Mouse (Mus musculus): Measurements from ENCODE around the gene Wdr78. TPM values are rescaled to one million over a fixed set of nuclear protein-coding genes. Genes with fewer than 3 reads are reported as not detected.

Gene Wdr78
- 4.0 and 4.7 TPM in 2 replicates for polyA plus RNA-seq (2014; fragmentation: Nextera tagmentation; extraction: Ambion mirVana)

GRCm38 (mm10) chr4:103114184-103115111 is at the start of gene Wdr78, which contains the start of gene Mier1:
Wdr78 (minus strand) TSS chr4:103114555.
Mier1 (plus strand) TSS chr4:103114390.
- peak; percentile 99 for ATAC-seq (ENCODE audit: insufficient number of reproducible peaks, low FRiP score, low TSS enrichment, low read depth)

GRCm38 (mm10) chr4:103158781-103159180 is 44.4 kb upstream of the Wdr78 start:
- 90% methylated on average over 4 of the region's 4 CpGs for WGBS
- Histone ChIP-seq H3K36me3 (ENCODE audit: control insufficient read depth, insufficient read depth, low read length) (peaks cover 5% of the 10 kb centered on the region), H3K27me3 (ENCODE audit: control insufficient read depth, insufficient read depth, low read length) (no peaks in the 10 kb centered on the region), H3K4me2 (ENCODE audit: low read depth, severe bottlenecking) (no peak overlapping the region), H3K9me3 (ENCODE audit: control insufficient read depth, low read length) (no peaks in the 10 kb centered on the region), H3K27ac (replicated peaks; ENCODE audit: low read depth, low read length) (no peak overlapping the region), H3K9ac (ENCODE audit: low read length) (no peak overlapping the region), H3K4me3 (ENCODE audit: low read depth, low read length) (no peak overlapping the region), H3K4me1 (ENCODE audit: control insufficient read depth, insufficient read depth, low read length) (no peaks in the 10 kb centered on the region)
- ATAC-seq (ENCODE audit: insufficient number of reproducible peaks, low FRiP score, low TSS enrichment, low read depth), result no peak
- no peak for DNase-seq (ENCODE audit: low spot score)

More at GRCm38 (mm10) chr4:103114184-103115111, at the start of gene Wdr78, which contains the start of gene Mier1:
- DNase-seq (ENCODE audit: low spot score), result peak; percentile 98
- peak within 1 kb of the TSS; percentile 58 for H3K4me2 ChIP-seq (ENCODE audit: low read depth, severe bottlenecking)
- H3K27ac ChIP-seq (replicated peaks; ENCODE audit: low read depth, low read length), result peak within 1 kb of the TSS; percentile 99
- H3K36me3 ChIP-seq (ENCODE audit: control insufficient read depth, insufficient read depth, low read length), result no peaks in the 10 kb centered on the region; the same call in 1 of the 2 replicates
- H3K4me1 ChIP-seq (ENCODE audit: control insufficient read depth, insufficient read depth, low read length), result peaks cover 9% of the 10 kb centered on the region; the same call in 1 of the 2 replicates
- WGBS, result under 1% methylated on average over 58 of the region's 90 CpGs
- H3K27me3 ChIP-seq (ENCODE audit: control insufficient read depth, insufficient read depth, low read length), result no peaks in the 10 kb centered on the region
- no peaks in the 10 kb centered on the region for H3K9me3 ChIP-seq (ENCODE audit: control insufficient read depth, low read length)
- H3K9ac ChIP-seq (ENCODE audit: low read length), result peak within 1 kb of the TSS; percentile 96
- H3K4me3 ChIP-seq (ENCODE audit: low read depth, low read length), result peak within 1 kb of the TSS; percentile 81

DNA sequence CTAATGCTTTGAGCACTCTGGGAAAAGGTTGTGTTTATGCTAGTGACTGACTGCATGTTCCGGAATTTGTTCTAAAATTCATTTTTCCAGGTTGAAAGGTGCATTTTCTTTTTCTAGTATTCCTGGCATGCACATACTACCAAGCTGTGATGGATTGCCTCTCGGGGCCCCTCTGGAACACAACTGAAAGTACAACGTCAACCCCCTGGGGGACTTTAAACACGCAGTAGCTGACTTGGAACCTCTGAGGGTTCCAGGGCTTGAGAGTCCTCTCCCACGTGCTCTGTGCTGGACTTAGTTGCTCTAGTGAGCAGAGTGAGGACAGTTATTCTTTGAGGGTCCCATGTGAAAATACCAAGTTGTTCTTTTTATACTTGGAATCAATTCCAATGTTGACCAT is 37.6 kb upstream of the Wdr78 start:
- Histone ChIP-seq H3K27ac (replicated peaks; ENCODE audit: low read depth, low read length) (no peak overlapping the region), H3K4me3 (ENCODE audit: low read depth, low read length) (no peak overlapping the region), H3K4me2 (ENCODE audit: low read depth, severe bottlenecking) (no peak overlapping the region), H3K9ac (ENCODE audit: low read length) (no peak overlapping the region), H3K9me3 (ENCODE audit: control insufficient read depth, low read length) (no peaks in the 10 kb centered on the region), H3K4me1 (ENCODE audit: control insufficient read depth, insufficient read depth, low read length) (no peaks in the 10 kb centered on the region), H3K27me3 (ENCODE audit: control insufficient read depth, insufficient read depth, low read length) (no peaks in the 10 kb centered on the region), H3K36me3 (ENCODE audit: control insufficient read depth, insufficient read depth, low read length) (peaks cover 21% of the 10 kb centered on the region)
- ATAC-seq (ENCODE audit: insufficient number of reproducible peaks, low FRiP score, low TSS enrichment, low read depth), result no peak
- WGBS, result 91% methylated on average over 5 of the region's 5 CpGs
- DNase-seq (ENCODE audit: low spot score), result no peak

DNA sequence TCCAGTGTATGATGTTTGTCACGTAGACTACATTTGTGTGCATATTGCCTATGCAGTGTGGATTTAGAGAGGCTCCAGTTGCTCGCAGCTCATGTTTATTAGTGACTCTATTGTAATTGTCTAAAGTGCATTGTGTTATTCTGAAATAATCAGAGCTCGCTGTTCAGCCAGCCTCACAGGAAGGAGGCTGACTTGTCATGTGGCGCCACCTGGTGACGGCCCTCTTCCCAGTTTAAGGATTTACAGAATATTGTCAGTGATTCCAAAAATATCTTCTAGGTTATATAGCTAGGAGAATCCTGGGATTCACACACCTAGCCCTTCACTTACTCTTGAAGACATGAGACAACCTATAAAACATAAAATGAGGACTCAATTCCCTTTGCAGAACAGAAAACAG is 32.0 kb upstream of the Wdr78 start:
- H3K27ac ChIP-seq (replicated peaks; ENCODE audit: low read depth, low read length), result no peak overlapping the region
- H3K9me3 ChIP-seq (ENCODE audit: control insufficient read depth, low read length), result no peaks in the 10 kb centered on the region
- no peak overlapping the region for H3K4me3 ChIP-seq (ENCODE audit: low read depth, low read length)
- H3K4me2 ChIP-seq (ENCODE audit: low read depth, severe bottlenecking), result no peak overlapping the region
- WGBS, result 55% methylated on average over 5 of the region's 5 CpGs
- H3K9ac ChIP-seq (ENCODE audit: low read length), result no peak overlapping the region
- DNase-seq (ENCODE audit: low spot score) (peak; percentile 85), ATAC-seq (ENCODE audit: insufficient number of reproducible peaks, low FRiP score, low TSS enrichment, low read depth) (no peak)
- H3K27me3 ChIP-seq (ENCODE audit: control insufficient read depth, insufficient read depth, low read length), result no peaks in the 10 kb centered on the region
- H3K36me3 ChIP-seq (ENCODE audit: control insufficient read depth, insufficient read depth, low read length), result peaks cover 18% of the 10 kb centered on the region
- H3K4me1 ChIP-seq (ENCODE audit: control insufficient read depth, insufficient read depth, low read length), result no peaks in the 10 kb centered on the region

- DNase-seq (ENCODE audit: low spot score) (no peak), ATAC-seq (ENCODE audit: insufficient number of reproducible peaks, low FRiP score, low TSS enrichment, low read depth) (no peak)
- H3K4me1 ChIP-seq (ENCODE audit: control insufficient read depth, insufficient read depth, low read length), result no peaks in the 10 kb centered on the region
- H3K4me2 ChIP-seq (ENCODE audit: low read depth, severe bottlenecking), result no peak overlapping the region
- H3K9me3 ChIP-seq (ENCODE audit: control insufficient read depth, low read length), result no peaks in the 10 kb centered on the region
- no peak overlapping the region for H3K27ac ChIP-seq (replicated peaks; ENCODE audit: low read depth, low read length)
- no peak overlapping the region for H3K9ac ChIP-seq (ENCODE audit: low read length)
- H3K27me3 ChIP-seq (ENCODE audit: control insufficient read depth, insufficient read depth, low read length), result no peaks in the 10 kb centered on the region
- no peak overlapping the region for H3K4me3 ChIP-seq (ENCODE audit: low read depth, low read length)
- 81% methylated on average over 1 of the region's 1 CpGs for WGBS
- peaks cover 8% of the 10 kb centered on the region; the same call in 1 of the 2 replicates for H3K36me3 ChIP-seq (ENCODE audit: control insufficient read depth, insufficient read depth, low read length)
Observed at GRCm38 (mm10) chr4:103136946-103137345, 22.6 kb upstream of the Wdr78 start.

DNA sequence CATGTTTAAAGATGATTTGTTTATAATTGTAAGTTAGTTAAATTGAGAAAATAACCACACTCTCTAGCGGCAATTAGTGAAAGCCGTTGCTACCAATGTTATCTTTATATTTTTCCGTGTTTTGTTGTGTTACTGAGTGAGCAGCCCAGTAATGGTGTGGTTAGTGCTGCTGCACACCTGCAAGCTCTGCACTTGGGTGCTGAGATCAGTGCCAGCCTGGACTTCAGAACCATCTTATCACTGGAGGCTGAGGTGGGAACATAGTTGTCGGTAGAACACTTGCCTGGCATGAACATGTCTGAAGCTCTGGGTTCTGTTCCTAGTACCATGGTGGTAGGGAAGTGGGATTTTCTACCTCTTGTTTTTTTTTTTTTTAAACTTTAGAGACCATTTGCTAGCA is 12.2 kb upstream of the Wdr78 start:
- ATAC-seq (ENCODE audit: insufficient number of reproducible peaks, low FRiP score, low TSS enrichment, low read depth) (no peak), DNase-seq (ENCODE audit: low spot score) (no peak)
- 88% methylated on average over 4 of the region's 4 CpGs for WGBS
- no peak overlapping the region for H3K9ac ChIP-seq (ENCODE audit: low read length)
- H3K27me3 ChIP-seq (ENCODE audit: control insufficient read depth, insufficient read depth, low read length), result no peaks in the 10 kb centered on the region
- H3K4me2 ChIP-seq (ENCODE audit: low read depth, severe bottlenecking), result no peak overlapping the region
- no peak overlapping the region for H3K27ac ChIP-seq (replicated peaks; ENCODE audit: low read depth, low read length)
- no peaks in the 10 kb centered on the region for H3K4me1 ChIP-seq (ENCODE audit: control insufficient read depth, insufficient read depth, low read length)
- no peak overlapping the region for H3K4me3 ChIP-seq (ENCODE audit: low read depth, low read length)
- H3K9me3 ChIP-seq (ENCODE audit: control insufficient read depth, low read length), result no peaks in the 10 kb centered on the region
- H3K36me3 ChIP-seq (ENCODE audit: control insufficient read depth, insufficient read depth, low read length), result no peaks in the 10 kb centered on the region; the same call in 1 of the 2 replicates

DNA sequence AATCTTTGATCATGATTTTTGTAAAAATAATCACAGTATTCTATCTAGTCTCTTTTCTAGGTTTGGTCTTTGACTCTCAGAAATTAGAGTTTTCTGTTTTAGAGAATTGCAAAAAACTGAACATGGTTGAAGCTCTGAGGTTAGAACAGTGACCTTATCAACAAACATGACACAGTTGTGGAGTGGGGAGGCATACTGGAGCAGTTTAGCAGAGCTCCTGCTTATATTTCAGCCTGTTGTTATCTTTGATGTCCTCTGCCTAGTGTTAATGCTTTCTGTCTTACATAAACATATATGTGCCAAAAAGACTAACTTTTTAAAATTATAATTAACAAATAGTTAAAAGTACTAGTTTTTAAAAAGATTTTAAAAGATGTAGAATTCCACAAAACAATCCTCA is 9.3 kb upstream of the Wdr78 start:
- DNase-seq (ENCODE audit: low spot score), result no peak
- ATAC-seq (ENCODE audit: insufficient number of reproducible peaks, low FRiP score, low TSS enrichment, low read depth), result no peak
- no peak overlapping the region for H3K27ac ChIP-seq (replicated peaks; ENCODE audit: low read depth, low read length)
- H3K27me3 ChIP-seq (ENCODE audit: control insufficient read depth, insufficient read depth, low read length), result no peaks in the 10 kb centered on the region
- no peak overlapping the region for H3K9ac ChIP-seq (ENCODE audit: low read length)
- no peaks in the 10 kb centered on the region for H3K9me3 ChIP-seq (ENCODE audit: control insufficient read depth, low read length)
- H3K36me3 ChIP-seq (ENCODE audit: control insufficient read depth, insufficient read depth, low read length), result no peaks in the 10 kb centered on the region; the same call in 1 of the 2 replicates
- H3K4me3 ChIP-seq (ENCODE audit: low read depth, low read length), result no peak overlapping the region
- peaks cover 5% of the 10 kb centered on the region; the same call in 1 of the 2 replicates for H3K4me1 ChIP-seq (ENCODE audit: control insufficient read depth, insufficient read depth, low read length)
- no peak overlapping the region for H3K4me2 ChIP-seq (ENCODE audit: low read depth, severe bottlenecking)

- Histone ChIP-seq H3K9me3 (ENCODE audit: control insufficient read depth, low read length) (no peaks in the 10 kb centered on the region), H3K4me2 (ENCODE audit: low read depth, severe bottlenecking) (no peak overlapping the region), H3K4me3 (ENCODE audit: low read depth, low read length) (no peak overlapping the region), H3K27ac (replicated peaks; ENCODE audit: low read depth, low read length) (no peak overlapping the region), H3K36me3 (ENCODE audit: control insufficient read depth, insufficient read depth, low read length) (no peaks in the 10 kb centered on the region; the same call in 1 of the 2 replicates), H3K27me3 (ENCODE audit: control insufficient read depth, insufficient read depth, low read length) (no peaks in the 10 kb centered on the region), H3K9ac (ENCODE audit: low read length) (no peak overlapping the region), H3K4me1 (ENCODE audit: control insufficient read depth, insufficient read depth, low read length) (peaks cover 5% of the 10 kb centered on the region; the same call in 1 of the 2 replicates)
- no peak for DNase-seq (ENCODE audit: low spot score)
- no peak for ATAC-seq (ENCODE audit: insufficient number of reproducible peaks, low FRiP score, low TSS enrichment, low read depth)
- 76% methylated on average over 2 of the region's 2 CpGs for WGBS
Observed at GRCm38 (mm10) chr4:103123086-103123485, 8.7 kb upstream of the Wdr78 start.

Measured in limb, embryonic 11.5 days (tissue).